Mouse (Mus musculus): ENCODE measurements around the gene Ckmt1.

The Ckmt1 gene

GRCm38 (mm10) chr2:121412843-121413386 is 55.4 kb downstream of the Ckmt1 start:
- DNase-seq (ENCODE audit: low spot score in 2 of 2): peak in 1 of 2 experiments; percentile 5

Data from spleen, postnatal 14 days (tissue).